ENCODE assay signal across 9 mouse cellular contexts in the genomic region with DNA sequence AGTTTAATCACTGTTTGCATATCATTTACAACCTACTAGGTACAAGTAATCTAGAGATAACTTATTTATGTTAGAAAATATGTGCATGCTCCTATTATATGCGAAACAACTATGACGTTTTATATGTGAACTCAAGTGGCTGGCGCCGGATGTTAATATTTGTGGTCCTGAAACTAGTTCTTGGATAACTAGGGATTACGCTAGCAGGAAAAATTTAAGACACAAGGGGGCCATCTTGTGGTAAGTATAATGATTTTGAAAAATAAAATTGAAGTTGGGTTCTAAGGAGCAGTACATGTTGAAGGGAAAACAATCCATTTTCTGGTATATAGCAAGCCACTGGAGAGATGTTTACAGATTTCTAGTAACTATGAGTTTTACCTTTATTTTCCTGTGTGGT. TPM values are rescaled to one million over a fixed set of nuclear protein-coding genes. Genes with fewer than 3 reads are reported as not detected.
DNase-seq lines count a peak whose midpoint lies in the region; ATAC-seq and TF ChIP-seq lines count a peak whose summit lies in the region.
"Had no signal": no experiment of that assay in that cellular context is flagged by ENCODE, and none has a peak within 500 bp of the region (broad histone marks: within the 10 kb centered on the region; RNA-seq: fewer than 3 reads in every experiment).

No protein-coding gene starts in this region.

- H3K9me3 ChIP-seq in forebrain, embryonic 10.5 days = no peaks in the 10 kb centered on the region
- H3K9me3 ChIP-seq in forebrain, embryonic 16.5 days (ENCODE audit: control insufficient read depth, low read length) = no peaks in the 10 kb centered on the region
- no peaks in the 10 kb centered on the region for H3K9me3 ChIP-seq in midbrain, embryonic 10.5 days (replicated peaks)
- H3K9me3 ChIP-seq in midbrain, embryonic 16.5 days (replicated peaks; ENCODE audit: control insufficient read depth, low read length, poor library complexity, severe bottlenecking) = no peaks in the 10 kb centered on the region
- H3K9me3 ChIP-seq in limb, embryonic 14.5 days (ENCODE audit: control insufficient read depth, low read length) = no peaks in the 10 kb centered on the region

- no peak for DNase-seq in forebrain, embryonic 10.5 days (ENCODE audit: extremely low spot score, low spot score)
- no peak for DNase-seq in midbrain, embryonic 10.5 days (ENCODE audit: low spot score)
- peak; percentile 40 for DNase-seq in limb, embryonic 14.5 days (ENCODE audit: low spot score)
- DNase-seq in adrenal gland, postnatal 36 days = no peak
- no peak for DNase-seq in adrenal gland, adult 2 months
- no peak for DNase-seq in right cerebral cortex, adult 18-20 months
- DNase-seq: cerebellum, postnatal 25 days had no signal

- H3K27me3 ChIP-seq in forebrain, embryonic 10.5 days (ENCODE audit: poor library complexity, severe bottlenecking) = no peaks in the 10 kb centered on the region
- H3K27me3 ChIP-seq in forebrain, embryonic 16.5 days (replicated peaks; ENCODE audit: control insufficient read depth, insufficient read depth, low read length) = no peaks in the 10 kb centered on the region
- no peaks in the 10 kb centered on the region for H3K27me3 ChIP-seq in midbrain, embryonic 10.5 days (ENCODE audit: low read depth, poor library complexity, severe bottlenecking)
- H3K27me3 ChIP-seq in midbrain, embryonic 16.5 days (ENCODE audit: control insufficient read depth, insufficient read depth, low read depth, low read length) = no peaks in the 10 kb centered on the region
- no peaks in the 10 kb centered on the region for H3K27me3 ChIP-seq in limb, embryonic 14.5 days (ENCODE audit: control insufficient read depth, insufficient read depth, low read length)

- peaks cover 21% of the 10 kb centered on the region for H3K4me1 ChIP-seq in forebrain, embryonic 10.5 days
- H3K4me1 ChIP-seq in forebrain, embryonic 16.5 days (replicated peaks; ENCODE audit: control insufficient read depth, insufficient read depth, low read length) = peaks cover 8% of the 10 kb centered on the region
- H3K4me1 ChIP-seq in midbrain, embryonic 10.5 days = peaks cover 21% of the 10 kb centered on the region
- peaks cover 8% of the 10 kb centered on the region for H3K4me1 ChIP-seq in midbrain, embryonic 16.5 days (ENCODE audit: control insufficient read depth, insufficient read depth, low read length)
- peaks cover 5% of the 10 kb centered on the region; the same call in 1 of the 2 replicates for H3K4me1 ChIP-seq in limb, embryonic 14.5 days (ENCODE audit: control insufficient read depth, insufficient read depth, low read length)

- no peak overlapping the region for H3K27ac ChIP-seq in forebrain, embryonic 10.5 days
- no peak overlapping the region for H3K27ac ChIP-seq in forebrain, embryonic 16.5 days (ENCODE audit: low read length)
- H3K27ac ChIP-seq in midbrain, embryonic 10.5 days (replicated peaks) = no peak overlapping the region
- no peak overlapping the region for H3K27ac ChIP-seq in midbrain, embryonic 16.5 days (ENCODE audit: low read length)
- no peak overlapping the region for H3K27ac ChIP-seq in limb, embryonic 14.5 days (replicated peaks; ENCODE audit: low read depth, low read length)

- ATAC-seq in forebrain, embryonic 16.5 days = no peak
- ATAC-seq in midbrain, embryonic 16.5 days = no peak
- no peak for ATAC-seq in limb, embryonic 14.5 days (ENCODE audit: low FRiP score, low read depth)

- no peak overlapping the region for H3K9ac ChIP-seq in forebrain, embryonic 16.5 days (replicated peaks; ENCODE audit: low read depth, low read length)
- no peak overlapping the region for H3K9ac ChIP-seq in midbrain, embryonic 16.5 days (ENCODE audit: low read depth, low read length)
- H3K9ac ChIP-seq in limb, embryonic 14.5 days (ENCODE audit: low read depth, low read length, severe bottlenecking) = no peak overlapping the region

- no peak overlapping the region; the same call in 1 of the 2 replicates for H3K4me2 ChIP-seq in forebrain, embryonic 16.5 days (ENCODE audit: low read length)
- H3K4me2 ChIP-seq in midbrain, embryonic 16.5 days (ENCODE audit: low read length) = no peak overlapping the region
- H3K4me2 ChIP-seq in limb, embryonic 14.5 days (replicated peaks; ENCODE audit: low read depth, low read length, severe bottlenecking) = peak overlapping the region; percentile 64; the same call in 1 of the 2 replicates

- no peak for TF ChIP-seq POLR2A in limb, embryonic 14.5 days (IDR thresholded peaks at IDR 0.05; ENCODE audit: borderline replicate concordance, extremely low read depth, insufficient read depth, insufficient read length)

- peak overlapping the region; percentile 69 for H3K4me3 ChIP-seq in forebrain, embryonic 10.5 days
- no peak overlapping the region for H3K4me3 ChIP-seq in forebrain, embryonic 16.5 days (replicated peaks; ENCODE audit: low read length)
- peak overlapping the region; percentile 80 for H3K4me3 ChIP-seq in midbrain, embryonic 10.5 days
- H3K4me3 ChIP-seq in midbrain, embryonic 16.5 days (ENCODE audit: low read depth, low read length) = no peak overlapping the region
- 0 out of 2 replicates have a peak overlapping the region, but pooled peaks have one; percentile 74 for H3K4me3 ChIP-seq in limb, embryonic 14.5 days (replicated peaks; ENCODE audit: low read length)

- 74% methylated on average over 5 of the region's 5 CpGs for WGBS in forebrain, embryonic 10.5 days
- 51% methylated on average over 5 of the region's 5 CpGs for WGBS in forebrain, embryonic 16.5 days
- 77% methylated on average over 5 of the region's 5 CpGs for WGBS in midbrain, embryonic 10.5 days
- 58% methylated on average over 5 of the region's 5 CpGs for WGBS in midbrain, embryonic 16.5 days
- 52% methylated on average over 5 of the region's 5 CpGs for WGBS in limb, embryonic 14.5 days

- peaks cover 41% of the 10 kb centered on the region for H3K36me3 ChIP-seq in forebrain, embryonic 10.5 days (replicated peaks)
- H3K36me3 ChIP-seq in forebrain, embryonic 16.5 days (ENCODE audit: control insufficient read depth, insufficient read depth) = no peaks in the 10 kb centered on the region
- peaks cover 39% of the 10 kb centered on the region for H3K36me3 ChIP-seq in midbrain, embryonic 10.5 days
- H3K36me3 ChIP-seq in midbrain, embryonic 16.5 days (ENCODE audit: control insufficient read depth, insufficient read depth, low read length) = no peaks in the 10 kb centered on the region
- H3K36me3 ChIP-seq in limb, embryonic 14.5 days (ENCODE audit: control insufficient read depth, insufficient read depth, low read length) = peaks cover 14% of the 10 kb centered on the region

RNA-seq across cellular contexts. Expression of gene Zgrf1, which starts 1.4 kb away (rescaled TPM):
- polyA plus RNA-seq in forebrain, embryonic 10.5 days (2016; fragmentation: Nextera tagmentation; extraction: Ambion mirVana) = 20.8 and 25.3 TPM in 2 replicates
- 4.9 and 5.2 TPM in 2 replicates for polyA plus RNA-seq in forebrain, embryonic 16.5 days (2015; fragmentation: Nextera tagmentation; extraction: Ambion mirVana)
- polyA plus RNA-seq in midbrain, embryonic 10.5 days (2016; fragmentation: Nextera tagmentation; extraction: Ambion mirVana) = 20.8 and 20.9 TPM in 2 replicates
- 2.4 and 2.5 TPM in 2 replicates for polyA plus RNA-seq in midbrain, embryonic 16.5 days (2015; fragmentation: Nextera tagmentation; extraction: Ambion mirVana)
- 12.6 and 14.1 TPM in 2 replicates for polyA plus RNA-seq in limb, embryonic 14.5 days (2012; rRNA removed)
- 7.6 and 8.1 TPM in 2 replicates for polyA plus RNA-seq in limb, embryonic 14.5 days (2014; fragmentation: Nextera tagmentation; extraction: Ambion mirVana)
- 1 to 10 TPM; 1.3 to 1.5 TPM for total RNA-seq in adrenal gland, postnatal 36 days (2021)
- total RNA-seq in adrenal gland, adult 2 months (2021) = 1 to 10 TPM in 1 of 2 experiments, under 1 TPM in 1; 0.98 to 1.1 TPM
- polyA plus RNA-seq in adrenal gland, adult 2 months (2012; rRNA removed) = 0.10 and 0.18 TPM in 2 replicates

RNA-seq across cellular contexts. Expression of gene Larp7, which starts 1.6 kb away (rescaled TPM):
- polyA plus RNA-seq in forebrain, embryonic 10.5 days (2016; fragmentation: Nextera tagmentation; extraction: Ambion mirVana) = 83.9 and 88.7 TPM in 2 replicates
- polyA plus RNA-seq in forebrain, embryonic 16.5 days (2015; fragmentation: Nextera tagmentation; extraction: Ambion mirVana) = 30.1 and 31.1 TPM in 2 replicates
- 80.5 and 86.2 TPM in 2 replicates for polyA plus RNA-seq in midbrain, embryonic 10.5 days (2016; fragmentation: Nextera tagmentation; extraction: Ambion mirVana)
- 25.2 and 27.5 TPM in 2 replicates for polyA plus RNA-seq in midbrain, embryonic 16.5 days (2015; fragmentation: Nextera tagmentation; extraction: Ambion mirVana)
- polyA plus RNA-seq in limb, embryonic 14.5 days (2012; rRNA removed) = 15.5 and 35.4 TPM in 2 replicates
- 49.6 and 51.1 TPM in 2 replicates for polyA plus RNA-seq in limb, embryonic 14.5 days (2014; fragmentation: Nextera tagmentation; extraction: Ambion mirVana)
- 10 to 100 TPM; 21.8 to 23.7 TPM for total RNA-seq in adrenal gland, postnatal 36 days (2021)
- total RNA-seq in adrenal gland, adult 2 months (2021) = 10 to 100 TPM; 20.5 to 23.5 TPM
- not detected in 2 replicates for polyA plus RNA-seq in adrenal gland, adult 2 months (2012; rRNA removed)

RNA-seq across cellular contexts. Expression of gene Ank2, which starts 55.6 kb away (rescaled TPM):
- 32.2 and 36.3 TPM in 2 replicates for polyA plus RNA-seq in forebrain, embryonic 10.5 days (2016; fragmentation: Nextera tagmentation; extraction: Ambion mirVana)
- 156 and 201 TPM in 2 replicates for polyA plus RNA-seq in forebrain, embryonic 16.5 days (2015; fragmentation: Nextera tagmentation; extraction: Ambion mirVana)
- polyA plus RNA-seq in midbrain, embryonic 10.5 days (2016; fragmentation: Nextera tagmentation; extraction: Ambion mirVana) = 40.4 and 60.8 TPM in 2 replicates
- 189 and 211 TPM in 2 replicates for polyA plus RNA-seq in midbrain, embryonic 16.5 days (2015; fragmentation: Nextera tagmentation; extraction: Ambion mirVana)
- 41.3 and 41.6 TPM in 2 replicates for polyA plus RNA-seq in limb, embryonic 14.5 days (2012; rRNA removed)
- polyA plus RNA-seq in limb, embryonic 14.5 days (2014; fragmentation: Nextera tagmentation; extraction: Ambion mirVana) = 33.0 and 34.5 TPM in 2 replicates
- 10 to 100 TPM; 38.6 to 42.5 TPM for total RNA-seq in adrenal gland, postnatal 36 days (2021)
- 10 to 100 TPM; 36.3 to 44.8 TPM for total RNA-seq in adrenal gland, adult 2 months (2021)
- 19.6 and 30.1 TPM in 2 replicates for polyA plus RNA-seq in adrenal gland, adult 2 months (2012; rRNA removed)

Comparison
In these comparisons a context has a peak if more than half of its experiments do, and no peak if none do; other contexts are left out.
1. H3K4me3 ChIP-seq: peak in forebrain, embryonic 10.5 days (single experiment), midbrain, embryonic 10.5 days (single experiment) and limb, embryonic 14.5 days (single experiment); none in forebrain, embryonic 16.5 days (single experiment) and midbrain, embryonic 16.5 days (single experiment).
2. RNA of gene Larp7, which starts 1.6 kb away (polyA plus RNA-seq): 83.9 to 88.7 TPM in forebrain, embryonic 10.5 days, 80.5 to 86.2 TPM in midbrain, embryonic 10.5 days, 15.5 to 51.1 TPM in limb, embryonic 14.5 days, 30.1 to 31.1 TPM in forebrain, embryonic 16.5 days and 25.2 to 27.5 TPM in midbrain, embryonic 16.5 days; not detected in adrenal gland, adult 2 months; every median in the first group is over 10 times any median in the second.